Mouse (Mus musculus) intestine, embryonic 15.5 days (tissue): ENCODE data around the gene Glis3. TPM values are rescaled to one million over a fixed set of nuclear protein-coding genes. Genes with fewer than 3 reads are reported as not detected.

ENCODE experiments used
- ATAC-seq: fragments of 200-750 bp; cut with Nextera tagmentation; 2 replicates; pipeline ENCODE4 v1.8.0; 2017; ENCODE audit warnings: moderate TSS enrichment, moderate library complexity
- H3K27ac ChIP-seq: fragments of 300-500 bp; sonication (generic); 2 replicates; pipeline ENCODE4 v1.5.1; 2015; ENCODE audit warnings: mild to moderate bottlenecking, inconsistent platforms
- H3K27me3 ChIP-seq: fragments of 300-500 bp; sonication (generic); replicated peaks from 2 replicates; pipeline ENCODE4 v1.6.1; 2015; ENCODE audit warnings: inconsistent platforms
- H3K36me3 ChIP-seq: fragments of 300-500 bp; sonication (generic); 2 replicates; pipeline ENCODE4 v1.6.1; 2015; ENCODE audit warnings: inconsistent platforms
- H3K4me1 ChIP-seq: fragments of 300-500 bp; sonication (generic); replicated peaks from 2 replicates; pipeline ENCODE4 v1.6.1; 2015; ENCODE audit warnings: inconsistent platforms
- H3K4me2 ChIP-seq: fragments of 300-500 bp; sonication (generic); replicated peaks from 2 replicates; pipeline ENCODE4 v1.6.1; 2015; ENCODE audit warnings: mild to moderate bottlenecking, inconsistent platforms
- H3K4me3 ChIP-seq: fragments of 300-500 bp; sonication (generic); replicated peaks from 2 replicates; pipeline ENCODE4 v1.5.1; 2015; ENCODE audit warnings: inconsistent platforms
- H3K9ac ChIP-seq: fragments of 300-500 bp; sonication (generic); 2 replicates; pipeline ENCODE4 v1.6.1; 2015; ENCODE audit warnings: inconsistent platforms
- H3K9me3 ChIP-seq: fragments of 300-500 bp; sonication (generic); 2 replicates; pipeline ENCODE4 v1.6.1; 2016; ENCODE audit warnings: inconsistent platforms
- WGBS: fragments of 180-500 bp; shearing (Covaris S2); methylation state at CpG from one replicate; pipeline ENCODE4 v1.1.7; 2015; 5-methylcytosine and 5-hydroxymethylcytosine counted together
- polyA plus RNA-seq: library from polyadenylated mRNA; unstranded; fragments of >200 nt; fragmentation: Nextera tagmentation; extraction: Ambion mirVana; gene quantifications from 2 replicates; pipeline ENCODE4 v1.2.1, GENCODE M21; 2015

The Glis3 gene
- polyA plus RNA-seq, 1 experiment from 2014 or later = 1.3 TPM

DNA sequence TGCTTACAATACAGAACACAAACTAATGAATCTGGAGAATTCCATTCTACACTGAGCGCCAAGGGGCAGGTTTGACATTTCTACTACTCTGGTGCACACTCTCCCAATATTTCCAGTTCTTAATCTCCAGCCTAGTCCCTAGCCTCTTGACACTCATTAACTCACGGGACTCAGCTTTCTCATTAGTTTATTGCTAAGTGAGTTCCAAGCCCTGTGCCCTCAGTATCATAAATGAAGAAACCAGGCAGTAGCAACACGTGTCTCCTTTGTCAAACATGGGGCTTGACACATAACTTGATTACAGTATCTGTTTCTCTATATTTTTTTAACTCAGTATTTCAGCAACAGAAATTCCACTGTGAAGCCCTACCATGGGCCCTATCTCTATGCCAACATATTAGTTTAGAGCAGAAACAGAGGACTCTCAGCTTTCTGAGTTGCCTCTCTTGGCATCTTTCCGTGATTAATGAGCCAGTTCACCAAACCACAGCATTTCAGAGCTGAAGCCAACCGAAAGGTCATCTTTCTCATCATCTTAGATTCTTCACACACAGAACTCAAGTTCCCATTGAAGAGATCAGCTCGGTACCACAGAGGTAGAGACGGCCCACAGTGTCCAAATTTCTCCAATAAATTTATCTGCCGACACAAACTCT lies 186.1 kb downstream of the Glis3 start:
- Histone ChIP-seq H3K27me3 (no peaks in the 10 kb centered on the region), H3K27ac (no peak overlapping the region), H3K9me3 (no peaks in the 10 kb centered on the region), H3K36me3 (no peaks in the 10 kb centered on the region), H3K4me1 (no peaks in the 10 kb centered on the region), H3K4me2 (no peak overlapping the region), H3K9ac (no peak overlapping the region), H3K4me3 (no peak overlapping the region)
- ATAC-seq = peak; percentile 71
- 81% methylated on average over 8 of the region's 8 CpGs for WGBS

DNA sequence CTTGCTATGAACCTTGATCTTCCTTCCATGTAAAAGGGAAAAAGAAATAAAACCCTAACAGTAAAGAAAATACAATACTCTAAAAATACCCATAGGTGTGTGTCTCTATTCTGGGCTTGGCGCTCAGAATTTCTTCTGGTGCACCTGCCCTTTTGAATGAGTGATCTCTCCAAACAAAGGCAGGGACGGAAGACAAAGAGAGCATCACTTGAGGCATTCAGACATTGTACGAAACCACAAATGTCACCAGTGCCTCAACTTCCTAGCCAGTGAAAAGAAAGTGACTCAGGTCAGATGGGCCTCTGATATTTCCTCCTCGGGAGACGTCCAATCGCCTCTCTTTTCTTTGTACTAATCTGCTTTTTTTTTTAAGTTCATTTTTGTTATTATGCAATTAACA lies 201.8 kb downstream of the Glis3 start:
- Histone ChIP-seq H3K9ac (no peak overlapping the region), H3K27me3 (no peaks in the 10 kb centered on the region), H3K9me3 (no peaks in the 10 kb centered on the region), H3K4me2 (no peak overlapping the region), H3K4me3 (no peak overlapping the region), H3K4me1 (no peaks in the 10 kb centered on the region), H3K27ac (no peak overlapping the region), H3K36me3 (no peaks in the 10 kb centered on the region)
- ATAC-seq = no peak
- WGBS = 83% methylated on average over 6 of the region's 6 CpGs

DNA sequence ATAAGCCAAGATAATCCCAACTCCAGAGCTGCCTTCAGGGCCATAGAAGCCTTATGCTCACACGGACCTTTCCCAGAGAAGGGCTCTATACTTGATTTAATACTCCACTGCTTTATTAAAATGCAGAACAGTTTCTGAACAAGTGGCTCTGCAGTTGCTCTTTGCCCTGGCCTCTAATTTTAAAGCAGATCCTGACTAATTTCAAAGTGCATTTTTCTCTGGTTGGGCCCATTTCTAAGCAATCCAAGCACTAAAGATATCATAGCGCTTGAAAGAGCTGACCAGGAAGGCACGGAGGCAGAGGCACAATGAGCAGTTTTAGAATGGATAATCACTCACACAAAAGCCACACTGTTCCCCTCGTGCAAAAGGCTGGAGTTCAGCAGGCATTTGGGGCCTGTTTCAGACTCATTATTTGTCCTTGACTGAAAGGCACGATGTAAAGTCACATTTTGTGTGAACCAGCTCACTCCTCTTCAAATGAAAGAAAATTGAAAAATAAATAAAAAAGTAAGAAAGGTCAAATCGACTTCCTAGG lies 202.5 kb downstream of the Glis3 start:
- Histone ChIP-seq H3K4me3 (no peak overlapping the region), H3K27me3 (no peaks in the 10 kb centered on the region), H3K4me2 (no peak overlapping the region), H3K9ac (no peak overlapping the region), H3K4me1 (no peaks in the 10 kb centered on the region), H3K9me3 (no peaks in the 10 kb centered on the region), H3K36me3 (no peaks in the 10 kb centered on the region), H3K27ac (no peak overlapping the region)
- no peak for ATAC-seq
- WGBS = 51% methylated on average over 6 of the region's 6 CpGs

GRCm38 (mm10) chr19:28473621-28474020 lies 206.3 kb downstream of the Glis3 start:
- H3K27me3 ChIP-seq = no peaks in the 10 kb centered on the region
- WGBS = 86% methylated on average over 5 of the region's 5 CpGs
- no peak for ATAC-seq

GRCm38 (mm10) chr19:28471144-28471543 lies 208.7 kb downstream of the Glis3 start:
- Histone ChIP-seq H3K27ac (no peak overlapping the region), H3K9me3 (no peaks in the 10 kb centered on the region)
- 67% methylated on average over 7 of the region's 8 CpGs for WGBS

More at GRCm38 (mm10) chr19:28473621-28474020, 206.3 kb downstream of the Glis3 start:
- H3K9me3 ChIP-seq = no peaks in the 10 kb centered on the region
- H3K36me3 ChIP-seq = no peaks in the 10 kb centered on the region
- no peak overlapping the region for H3K9ac ChIP-seq
- no peak overlapping the region for H3K27ac ChIP-seq
- no peaks in the 10 kb centered on the region for H3K4me1 ChIP-seq
- H3K4me2 ChIP-seq = no peak overlapping the region
- no peak overlapping the region for H3K4me3 ChIP-seq

DNA sequence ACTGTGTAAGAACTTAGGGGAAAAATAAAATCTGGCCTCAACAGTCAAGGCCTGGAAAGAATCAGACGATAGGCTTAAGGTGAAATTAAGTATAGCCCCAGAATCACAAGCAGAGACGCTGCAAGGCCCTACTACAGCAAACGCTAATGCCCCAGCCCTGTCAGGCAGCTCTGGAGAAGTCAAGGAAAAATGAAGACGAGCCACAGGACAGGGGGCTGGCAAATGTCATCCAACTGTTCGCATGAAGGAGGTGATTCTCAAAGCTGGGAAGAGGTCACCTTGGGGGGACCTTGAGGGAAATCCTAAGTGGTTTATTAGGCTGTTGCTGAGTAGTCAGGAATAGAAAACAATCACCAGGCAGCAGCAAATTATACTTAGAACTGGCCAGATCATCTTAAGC lies 214.1 kb downstream of the Glis3 start:
- no peak for ATAC-seq
- Histone ChIP-seq H3K36me3 (no peaks in the 10 kb centered on the region), H3K9ac (no peak overlapping the region), H3K4me3 (no peak overlapping the region), H3K27ac (no peak overlapping the region), H3K4me1 (no peaks in the 10 kb centered on the region), H3K9me3 (no peaks in the 10 kb centered on the region), H3K4me2 (no peak overlapping the region), H3K27me3 (no peaks in the 10 kb centered on the region)
- 47% methylated on average over 5 of the region's 5 CpGs for WGBS

More at GRCm38 (mm10) chr19:28471144-28471543, 208.7 kb downstream of the Glis3 start:
- no peak for ATAC-seq
- no peaks in the 10 kb centered on the region for H3K4me1 ChIP-seq
- no peak overlapping the region for H3K9ac ChIP-seq
- H3K4me3 ChIP-seq = no peak overlapping the region
- no peaks in the 10 kb centered on the region for H3K27me3 ChIP-seq
- H3K36me3 ChIP-seq = no peaks in the 10 kb centered on the region
- H3K4me2 ChIP-seq = no peak overlapping the region

DNA sequence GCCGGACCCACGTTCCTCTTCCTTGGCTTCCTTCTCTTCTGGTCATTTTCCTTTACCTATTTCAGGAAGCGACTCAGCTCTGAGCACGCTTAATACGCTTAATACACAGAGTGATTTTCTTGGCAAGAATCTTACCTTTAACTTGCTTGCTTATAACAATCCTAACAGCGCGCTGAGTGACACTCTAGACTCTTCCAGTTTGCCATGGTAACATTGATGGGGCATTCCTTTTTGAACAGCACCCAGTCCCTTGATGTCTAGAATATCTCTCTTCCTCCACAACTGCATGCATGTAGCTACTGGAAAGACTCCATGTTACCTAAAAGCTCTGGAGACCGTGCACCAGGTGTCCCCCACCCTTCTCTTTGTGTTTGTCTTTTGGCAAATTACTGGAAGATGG lies 225.5 kb downstream of the Glis3 start:
- Histone ChIP-seq H3K9ac (no peak overlapping the region), H3K4me3 (no peak overlapping the region), H3K27me3 (no peaks in the 10 kb centered on the region), H3K9me3 (no peaks in the 10 kb centered on the region), H3K27ac (no peak overlapping the region), H3K36me3 (no peaks in the 10 kb centered on the region), H3K4me2 (no peak overlapping the region), H3K4me1 (0 out of 2 replicates have a peak, but pooled peaks cover 3% of the 10 kb centered on the region)
- WGBS = 80% methylated on average over 8 of the region's 8 CpGs
- ATAC-seq = no peak

GRCm38 (mm10) chr19:28452951-28453520 lies 226.8 kb downstream of the Glis3 start:
- 61% methylated on average over 12 of the region's 12 CpGs for WGBS
- no peak for ATAC-seq
- Histone ChIP-seq H3K27me3 (no peaks in the 10 kb centered on the region), H3K4me2 (no peak overlapping the region), H3K4me1 (0 out of 2 replicates have a peak, but pooled peaks cover 3% of the 10 kb centered on the region), H3K36me3 (no peaks in the 10 kb centered on the region), H3K9ac (no peak overlapping the region), H3K4me3 (no peak overlapping the region), H3K27ac (no peak overlapping the region), H3K9me3 (no peaks in the 10 kb centered on the region)

- ATAC-seq = no peak
- Histone ChIP-seq H3K9ac (no peak overlapping the region), H3K4me2 (no peak overlapping the region), H3K36me3 (no peaks in the 10 kb centered on the region), H3K9me3 (no peaks in the 10 kb centered on the region), H3K27ac (no peak overlapping the region), H3K4me1 (0 out of 2 replicates have a peak, but pooled peaks cover 3% of the 10 kb centered on the region), H3K4me3 (no peak overlapping the region), H3K27me3 (no peaks in the 10 kb centered on the region)
- WGBS = 74% methylated on average over 4 of the region's 4 CpGs
These were observed 231.1 kb downstream of the Glis3 start for GRCm38 (mm10) chr19:28448811-28449210.

DNA sequence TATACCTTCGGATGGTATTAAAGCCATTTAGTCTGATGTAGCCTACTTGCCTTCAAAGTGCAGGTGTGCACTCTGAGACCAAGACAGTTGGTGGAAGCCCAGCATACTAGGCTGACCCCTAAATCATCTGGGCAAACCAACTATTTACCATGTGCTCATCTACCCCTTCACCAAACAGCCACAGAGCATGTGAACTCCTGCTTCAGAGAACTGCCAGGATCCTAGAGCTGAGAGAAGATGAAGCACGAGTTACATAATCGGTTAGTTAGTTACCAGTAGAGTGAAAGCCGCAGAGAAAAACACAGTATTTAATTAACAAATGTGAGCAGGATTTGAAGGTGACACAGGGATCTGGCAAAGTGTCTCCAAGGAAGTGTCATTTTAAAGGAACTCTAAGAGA lies 237.7 kb downstream of the Glis3 start:
- whole genome bisulfite sequencing = 91% methylated on average over 4 of the region's 4 CpGs
- H3K36me3 ChIP-seq = no peaks in the 10 kb centered on the region
- H3K27ac ChIP-seq = no peak overlapping the region
- no peak for ATAC-seq
- no peak overlapping the region for H3K4me3 ChIP-seq
- no peaks in the 10 kb centered on the region for H3K27me3 ChIP-seq
- H3K9ac ChIP-seq = no peak overlapping the region
- no peaks in the 10 kb centered on the region for H3K9me3 ChIP-seq
- H3K4me2 ChIP-seq = no peak overlapping the region
- no peaks in the 10 kb centered on the region for H3K4me1 ChIP-seq

- no peak overlapping the region for H3K27ac ChIP-seq
- no peaks in the 10 kb centered on the region for H3K9me3 ChIP-seq
- no peak; the same call in 1 of the 2 replicates for ATAC-seq
- H3K27me3 ChIP-seq = no peaks in the 10 kb centered on the region
- no peak overlapping the region for H3K4me2 ChIP-seq
- WGBS = 67% methylated on average over 12 of the region's 12 CpGs
- H3K4me1 ChIP-seq = no peaks in the 10 kb centered on the region
- no peak overlapping the region for H3K4me3 ChIP-seq
- H3K9ac ChIP-seq = no peak overlapping the region
- H3K36me3 ChIP-seq = no peaks in the 10 kb centered on the region
These were observed 243.3 kb downstream of the Glis3 start for GRCm38 (mm10) chr19:28436457-28437148.

DNA sequence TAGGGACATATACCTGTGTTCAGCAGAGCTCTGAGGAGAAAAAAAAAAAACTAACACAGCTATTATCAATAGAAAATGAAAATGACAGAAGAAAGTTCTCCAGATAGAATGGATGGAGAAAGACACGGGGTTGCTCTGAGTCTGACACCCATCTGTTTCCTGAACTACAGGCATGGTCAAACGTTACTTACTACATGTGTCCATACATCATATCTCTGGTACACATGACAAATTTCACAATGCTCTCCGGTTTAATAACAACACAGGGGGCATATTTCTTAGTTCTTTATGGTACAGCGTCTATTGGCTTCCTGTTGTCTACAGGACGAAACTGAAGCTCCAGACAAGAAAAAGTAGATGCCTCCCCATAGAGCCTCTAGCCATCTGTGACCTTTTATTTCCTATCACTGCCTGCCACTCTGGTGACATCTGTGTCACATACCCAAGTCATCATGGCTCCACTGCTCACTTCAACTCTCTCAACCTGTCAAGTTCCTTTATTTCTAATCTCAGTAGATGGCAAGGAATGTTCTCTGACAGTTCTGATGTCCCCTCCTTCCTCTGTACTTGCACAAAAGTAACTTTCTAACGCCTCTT lies 251.6 kb downstream of the Glis3 start:
- ATAC-seq = no peak
- 79% methylated on average over 6 of the region's 6 CpGs for WGBS
- Histone ChIP-seq H3K4me3 (no peak overlapping the region), H3K27ac (no peak overlapping the region), H3K9me3 (no peaks in the 10 kb centered on the region), H3K4me1 (no peaks in the 10 kb centered on the region), H3K36me3 (no peaks in the 10 kb centered on the region), H3K4me2 (no peak overlapping the region), H3K9ac (no peak overlapping the region), H3K27me3 (no peaks in the 10 kb centered on the region)
